9 mouse cellular contexts compared by ENCODE assay signal in genomic region chr12:3791257-3791656, GRCm38 (mm10). TPM values are rescaled to one million over a fixed set of nuclear protein-coding genes. Genes with fewer than 3 reads are reported as not detected.
DNase-seq lines count a peak whose midpoint lies in the region; ATAC-seq and TF ChIP-seq lines count a peak whose summit lies in the region.
"Had no signal": no experiment of that assay in that cellular context is flagged by ENCODE, and none has a peak within 500 bp of the region (broad histone marks: within the 10 kb centered on the region; RNA-seq: fewer than 3 reads in every experiment).

No protein-coding gene starts in this region.

- H3K4me2 ChIP-seq in limb, embryonic 13.5 days (replicated peaks), result peak overlapping the region; percentile 68
- H3K4me2 ChIP-seq in neural tube, embryonic 14.5 days (ENCODE audit: low read depth, low read length), result peak overlapping the region; percentile 49

- H3K27me3 ChIP-seq in forebrain, embryonic 10.5 days (ENCODE audit: poor library complexity, severe bottlenecking), result peaks cover 46% of the 10 kb centered on the region
- no peaks in the 10 kb centered on the region for H3K27me3 ChIP-seq in limb, embryonic 13.5 days
- no peaks in the 10 kb centered on the region for H3K27me3 ChIP-seq in neural tube, embryonic 14.5 days (ENCODE audit: control insufficient read depth, insufficient read depth, low read length)
- H3K27me3 ChIP-seq: embryonic facial prominence, embryonic 12.5 days had no signal

- H3K27ac ChIP-seq in left cerebral cortex, adult 2 months, result peak overlapping the region; percentile 66; the same call in 1 of the 2 replicates
- no peak overlapping the region for H3K27ac ChIP-seq in forebrain, embryonic 10.5 days
- H3K27ac ChIP-seq in limb, embryonic 13.5 days, result no peak overlapping the region
- no peak overlapping the region for H3K27ac ChIP-seq in neural tube, embryonic 14.5 days (ENCODE audit: low read depth, low read length)
- H3K27ac ChIP-seq: embryonic facial prominence, embryonic 12.5 days had no signal

- H3K36me3 ChIP-seq in forebrain, embryonic 10.5 days (replicated peaks), result no peaks in the 10 kb centered on the region
- no peaks in the 10 kb centered on the region for H3K36me3 ChIP-seq in limb, embryonic 13.5 days
- no peaks in the 10 kb centered on the region for H3K36me3 ChIP-seq in neural tube, embryonic 14.5 days (ENCODE audit: control insufficient read depth, insufficient read depth, low read length)
- H3K36me3 ChIP-seq: embryonic facial prominence, embryonic 12.5 days had no signal

- intact Hi-C loops in left cerebral cortex, adult 2 months (cut with DNase I), result loop anchor here (5.0 kb wide), 1 partner anchor 129 kb away; no protein-coding TSS in a partner anchor
- intact Hi-C loops in left cerebral cortex, postnatal 14 days (cut with DNase I), result loop anchor here (5.0 kb wide), 1 partner anchor 94 kb away; no protein-coding TSS in a partner anchor

- no peak for ATAC-seq in limb, embryonic 13.5 days (ENCODE audit: low FRiP score, low read depth)
- ATAC-seq in neural tube, embryonic 14.5 days (ENCODE audit: low read depth), result peak; percentile 18; the same call in 1 of the 2 replicates

- H3K4me3 ChIP-seq in left cerebral cortex, adult 2 months, result peak overlapping the region; percentile 48
- H3K4me3 ChIP-seq in forebrain, embryonic 10.5 days, result peak overlapping the region; percentile 50; the same call in 1 of the 2 replicates
- peak overlapping the region; percentile 43 for H3K4me3 ChIP-seq in limb, embryonic 13.5 days
- no peak overlapping the region; the same call in 1 of the 2 replicates for H3K4me3 ChIP-seq in neural tube, embryonic 14.5 days (ENCODE audit: low read depth, low read length)

- DNase-seq in left cerebral cortex, adult 2 months (ENCODE audit: extremely low spot score in 1 of 2, low spot score in 2 of 2), result no peak
- no peak for DNase-seq in left cerebral cortex, postnatal 14 days (ENCODE audit: low spot score in 2 of 2)
- DNase-seq in forebrain, embryonic 10.5 days (ENCODE audit: extremely low spot score, low spot score), result no peak
- DNase-seq in layer of hippocampus, postnatal 14 days (ENCODE audit: low spot score in 2 of 2), result no peak
- DNase-seq in thymus, postnatal 25 days, result no peak
- no peak for DNase-seq in adrenal gland, adult 2 months

- H3K9me3 ChIP-seq in forebrain, embryonic 10.5 days, result no peaks in the 10 kb centered on the region
- H3K9me3 ChIP-seq in limb, embryonic 13.5 days, result no peaks in the 10 kb centered on the region
- no peaks in the 10 kb centered on the region for H3K9me3 ChIP-seq in neural tube, embryonic 14.5 days (ENCODE audit: control insufficient read depth, low read length)
- H3K9me3 ChIP-seq: embryonic facial prominence, embryonic 12.5 days had no signal

- no peak for TF ChIP-seq CTCF in left cerebral cortex, adult 2 months (IDR thresholded peaks at IDR 0.05)

- H3K4me1 ChIP-seq in forebrain, embryonic 10.5 days, result peaks cover 44% of the 10 kb centered on the region
- peaks cover 40% of the 10 kb centered on the region for H3K4me1 ChIP-seq in limb, embryonic 13.5 days
- H3K4me1 ChIP-seq in neural tube, embryonic 14.5 days (ENCODE audit: control insufficient read depth, insufficient read depth, low read length), result no peaks in the 10 kb centered on the region; the same call in 1 of the 2 replicates

- 60% methylated on average over 7 of the region's 7 CpGs for WGBS in forebrain, embryonic 10.5 days
- WGBS in limb, embryonic 13.5 days, result 40% methylated on average over 7 of the region's 7 CpGs
- WGBS in neural tube, embryonic 14.5 days, result 57% methylated on average over 7 of the region's 7 CpGs

- H3K9ac ChIP-seq in limb, embryonic 13.5 days, result no peak overlapping the region
- no peak overlapping the region for H3K9ac ChIP-seq in neural tube, embryonic 14.5 days (replicated peaks; ENCODE audit: low read depth, low read length)

RNA-seq across cellular contexts. Expression of gene Dnmt3a, which starts 14.6 kb away (rescaled TPM):
- 100 to 1,000 TPM in 1 of 2 experiments, 10 to 100 TPM in 1; 99.8 to 116 TPM for total RNA-seq in left cerebral cortex, adult 2 months (2021)
- 100 to 1,000 TPM; 337 to 343 TPM for total RNA-seq in left cerebral cortex, postnatal 14 days (2021)
- 117 and 119 TPM in 2 replicates for polyA plus RNA-seq in forebrain, embryonic 10.5 days (2016; fragmentation: Nextera tagmentation; extraction: Ambion mirVana)
- 200 and 203 TPM in 2 replicates for polyA plus RNA-seq in limb, embryonic 13.5 days (2015; fragmentation: Nextera tagmentation; extraction: Ambion mirVana)
- polyA plus RNA-seq in neural tube, embryonic 14.5 days (2014; fragmentation: Nextera tagmentation; extraction: Ambion mirVana), result 53.4 and 57.1 TPM in 2 replicates
- 100 to 1,000 TPM; 272 to 273 TPM for total RNA-seq in layer of hippocampus, postnatal 14 days (2021)
- 10 to 100 TPM; 36.7 to 42.4 TPM for total RNA-seq in adrenal gland, adult 2 months (2021)
- polyA plus RNA-seq in adrenal gland, adult 2 months (2012; rRNA removed), result 9.7 and 10.2 TPM in 2 replicates
